Mouse (Mus musculus) left cerebral cortex, adult 8-10 months (tissue): ENCODE measurements around the gene Relch. TPM values are rescaled to one million over a fixed set of nuclear protein-coding genes. Genes with fewer than 3 reads are reported as not detected.

Experiments used
- DNase-seq, 2 experiments: peaks; one replicate each; pipeline ENCODE4 v3.0.0; 2022; ENCODE audit warnings: low spot score in 2 of 2
- total RNA-seq, 4 experiments: library from RNA; stranded (reverse); gene quantifications; 2 replicates each; pipeline ENCODE4 v1.2.4; 2022

Gene Relch
- total RNA-seq, 4 experiments from 2014 or later: 78.3 to 88.5 (median 84.1) TPM

GRCm38 (mm10) chr1:105794670-105795069 lies 131.0 kb downstream of the Relch start:
- no peak for DNase-seq

GRCm38 (mm10) chr1:105795705-105796104 lies 132.0 kb downstream of the Relch start:
- DNase-seq: no peak

DNA sequence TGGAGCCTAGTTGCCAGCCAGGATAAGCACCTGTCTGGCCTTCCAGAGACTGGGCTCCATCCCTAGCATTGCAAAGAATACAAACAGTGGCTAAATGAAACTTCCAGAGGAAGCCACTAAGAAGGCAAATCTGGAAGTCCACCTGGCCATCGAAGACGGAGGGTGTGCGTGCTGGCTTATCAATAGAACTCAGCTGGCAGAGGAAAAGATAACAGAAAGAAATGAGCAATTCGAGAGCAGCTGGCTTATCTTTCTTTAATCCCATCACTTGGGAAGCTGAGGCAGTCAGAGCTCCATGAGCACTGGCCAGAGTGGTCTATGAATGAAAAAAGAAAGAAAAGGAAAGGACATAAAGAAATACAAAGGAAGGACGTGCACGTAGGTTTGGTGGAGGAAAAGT lies 136.9 kb downstream of the Relch start:
- DNase-seq: no peak

DNA sequence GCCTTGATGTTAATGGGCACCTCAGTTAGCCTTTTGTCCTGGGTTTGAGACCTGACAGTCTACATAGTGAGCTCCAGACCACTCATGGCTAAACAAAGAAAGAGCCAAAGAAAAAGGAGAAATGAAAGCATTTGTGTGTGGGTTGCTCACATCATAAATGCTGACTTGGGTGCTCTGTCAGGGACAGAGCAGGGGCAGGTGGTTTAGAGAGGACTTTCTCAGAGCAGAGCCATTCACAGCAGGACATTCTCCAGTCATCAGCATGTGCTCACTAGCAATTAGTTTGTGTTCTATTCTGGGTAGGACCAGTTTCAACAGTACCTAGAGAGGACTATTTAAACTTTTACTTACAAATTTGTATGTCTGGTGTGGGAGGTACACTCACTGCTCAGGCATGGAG lies 137.6 kb downstream of the Relch start:
- no peak for DNase-seq

GRCm38 (mm10) chr1:105802941-105803340 lies 139.3 kb downstream of the Relch start:
- no peak for DNase-seq

- no peak for DNase-seq
These were observed 140.6 kb downstream of the Relch start for GRCm38 (mm10) chr1:105804285-105804684.

Other genes starting within 250 kb of the Relch start
- 10 to 100 TPM; 19.3 to 24.3 (median 20.0) TPM for gene Pign, start 184 bp upstream of the Relch start, total RNA-seq
- gene Tnfrsf11a, start 116.9 kb downstream of the Relch start, total RNA-seq: 1 to 10 TPM; 7.3 to 9.0 (median 8.6) TPM